Mouse (Mus musculus): ENCODE measurements around the gene Slc26a10. TPM values are rescaled to one million over a fixed set of nuclear protein-coding genes. Genes with fewer than 3 reads are reported as not detected.
"Not testable (repeated sequence)": the region's sequence is repeated elsewhere in the genome, so short reads cannot be mapped to it uniquely, and the experiment has no call there.

Gene Slc26a10
- polyA plus RNA-seq, 1 experiment from 2014 or later = 2.1 TPM

DNA sequence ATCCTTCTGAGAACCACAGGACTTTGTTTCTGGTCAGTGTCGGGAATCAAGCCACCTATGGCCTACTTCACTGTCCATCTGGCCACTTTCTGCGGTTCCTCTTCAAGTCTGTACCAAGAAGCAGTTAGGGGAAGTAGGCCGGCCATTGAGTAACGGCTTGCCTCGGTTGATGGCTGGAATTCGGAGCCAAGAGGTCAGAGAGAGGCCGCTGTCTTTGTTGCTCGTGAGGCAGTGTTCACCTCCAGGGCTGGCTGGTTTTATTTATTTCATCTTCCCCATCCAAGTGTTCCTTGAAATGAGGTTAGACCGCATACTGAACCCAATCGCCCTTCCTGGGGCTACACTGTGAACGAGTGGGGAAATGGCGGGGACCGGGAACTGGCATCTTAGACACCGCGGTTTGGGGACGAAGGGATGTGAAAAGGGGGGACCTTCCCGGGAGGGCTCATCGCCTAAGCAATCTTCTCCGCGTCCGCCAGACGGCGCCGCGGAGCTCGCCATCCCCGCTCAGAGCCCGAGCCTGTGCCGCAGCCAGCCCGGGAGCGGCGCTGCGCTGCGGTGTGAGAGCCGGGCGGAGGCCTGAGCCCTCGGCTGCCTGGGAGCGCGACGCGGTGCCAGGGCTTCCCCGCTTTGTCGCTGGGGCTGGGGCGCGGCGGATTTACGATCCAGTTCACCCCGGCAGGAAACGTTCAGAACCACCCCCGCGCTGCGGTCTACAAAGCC lies 15.7 kb downstream of the Slc26a10 start, which contains the start of gene B4galnt1:
TSS of gene B4galnt1 (plus strand) at position 595 of the 723 bp plus-strand sequence.
- peak within 1 kb of the TSS; percentile 84 for H3K27ac ChIP-seq (replicated peaks)
- H3K4me1 ChIP-seq = peaks cover 36% of the 10 kb centered on the region
- 2% methylated on average over 52 of the region's 52 CpGs for WGBS
- H3K9me3 ChIP-seq = no peaks in the 10 kb centered on the region
- H3K4me3 ChIP-seq = peak within 1 kb of the TSS; percentile 72
- H3K27me3 ChIP-seq (replicated peaks; ENCODE audit: low read depth, poor library complexity, severe bottlenecking) = peaks cover 72% of the 10 kb centered on the region
- DNase-seq (ENCODE audit: low spot score) = peak; percentile 89
- H3K36me3 ChIP-seq (replicated peaks) = no peaks in the 10 kb centered on the region

DNA sequence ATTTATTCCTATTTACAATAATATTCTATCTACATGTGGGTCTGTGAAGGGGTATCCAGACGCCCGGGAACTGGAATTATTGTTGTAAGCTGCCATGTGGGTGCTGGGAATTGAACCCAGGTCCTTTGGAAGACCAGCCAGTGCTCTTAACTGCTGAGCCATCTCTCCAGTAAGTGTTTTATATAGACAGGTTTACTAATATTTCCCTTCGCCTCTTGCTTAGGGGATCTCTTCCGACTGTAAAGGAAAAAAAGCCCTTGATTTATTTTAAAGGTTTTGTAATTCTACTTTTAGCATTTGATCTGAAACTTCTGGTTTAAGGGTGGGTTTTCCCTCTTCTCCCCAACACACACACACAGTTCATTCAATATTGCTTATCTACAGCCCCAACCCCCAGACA lies 16.3 kb downstream of the Slc26a10 start:
- WGBS = 92% methylated on average over 4 of the region's 4 CpGs
- Histone ChIP-seq H3K36me3 (replicated peaks) (no peaks in the 10 kb centered on the region), H3K4me3 (peak overlapping the region; percentile 72; the same call in 1 of the 2 replicates), H3K27me3 (replicated peaks; ENCODE audit: low read depth, poor library complexity, severe bottlenecking) (peaks cover 66% of the 10 kb centered on the region), H3K4me1 (peaks cover 33% of the 10 kb centered on the region), H3K9me3 (no peaks in the 10 kb centered on the region), H3K27ac (replicated peaks) (no peak overlapping the region)
- DNase-seq (ENCODE audit: low spot score) = no peak

DNA sequence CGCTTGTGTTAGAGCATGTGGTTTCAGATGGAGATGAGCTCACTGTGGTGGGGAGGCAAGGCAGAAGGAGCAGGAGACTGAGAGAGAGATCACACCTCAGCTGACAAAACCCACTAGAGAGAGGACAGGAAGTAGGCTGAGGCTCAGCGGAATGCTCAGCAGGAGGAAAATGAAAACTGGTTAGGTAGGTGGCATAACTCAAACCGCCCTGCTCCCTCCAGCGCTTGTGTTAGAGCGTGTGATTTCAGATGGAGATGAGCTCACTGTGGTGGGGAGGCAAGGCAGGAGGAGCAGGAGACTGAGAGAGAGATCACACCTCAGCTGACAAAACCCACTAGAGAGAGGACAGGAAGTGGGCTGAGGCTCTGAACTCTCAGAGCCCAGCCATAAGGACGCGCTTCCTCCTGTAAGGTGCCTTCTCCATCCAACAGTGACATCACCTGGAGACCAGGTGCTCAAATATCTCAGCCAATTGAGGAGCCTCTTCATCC lies 17.6 kb downstream of the Slc26a10 start:
- H3K4me3 ChIP-seq; H3K36me3 ChIP-seq (replicated peaks); DNase-seq (ENCODE audit: low spot score); H3K9me3 ChIP-seq; H3K27ac ChIP-seq (replicated peaks): not testable (repeated sequence)
- H3K27me3 ChIP-seq (replicated peaks; ENCODE audit: low read depth, poor library complexity, severe bottlenecking) = peaks cover 52% of the 10 kb centered on the region
- H3K4me1 ChIP-seq = peaks cover 31% of the 10 kb centered on the region
- 58% methylated on average over 7 of the region's 7 CpGs for WGBS

DNA sequence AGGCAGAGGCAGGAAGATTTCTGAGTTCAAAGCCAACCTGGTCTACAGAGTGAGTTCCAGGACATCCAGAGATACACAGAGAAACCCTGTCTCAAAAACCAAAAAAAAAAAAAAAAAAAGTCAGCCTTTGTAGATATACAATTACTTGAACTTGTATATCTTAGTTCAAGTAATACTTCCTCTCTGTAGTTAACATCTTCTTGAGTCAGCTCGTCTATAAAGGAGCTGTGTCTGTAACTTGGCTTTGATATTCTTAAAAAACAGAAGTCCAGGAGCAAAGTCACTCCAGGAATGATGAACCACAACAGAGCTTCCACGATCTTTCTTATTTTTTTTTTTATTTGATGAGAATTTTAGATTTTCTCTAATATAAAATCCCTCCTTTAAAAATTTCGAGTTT lies 19.7 kb downstream of the Slc26a10 start:
- Histone ChIP-seq H3K27ac (replicated peaks) (no peak overlapping the region), H3K4me1 (peaks cover 13% of the 10 kb centered on the region), H3K4me3 (no peak overlapping the region), H3K36me3 (replicated peaks) (no peaks in the 10 kb centered on the region), H3K9me3 (no peaks in the 10 kb centered on the region), H3K27me3 (replicated peaks; ENCODE audit: low read depth, poor library complexity, severe bottlenecking) (peaks cover 31% of the 10 kb centered on the region)
- WGBS = 76% methylated on average over 3 of the region's 3 CpGs
- DNase-seq (ENCODE audit: low spot score) = no peak

DNA sequence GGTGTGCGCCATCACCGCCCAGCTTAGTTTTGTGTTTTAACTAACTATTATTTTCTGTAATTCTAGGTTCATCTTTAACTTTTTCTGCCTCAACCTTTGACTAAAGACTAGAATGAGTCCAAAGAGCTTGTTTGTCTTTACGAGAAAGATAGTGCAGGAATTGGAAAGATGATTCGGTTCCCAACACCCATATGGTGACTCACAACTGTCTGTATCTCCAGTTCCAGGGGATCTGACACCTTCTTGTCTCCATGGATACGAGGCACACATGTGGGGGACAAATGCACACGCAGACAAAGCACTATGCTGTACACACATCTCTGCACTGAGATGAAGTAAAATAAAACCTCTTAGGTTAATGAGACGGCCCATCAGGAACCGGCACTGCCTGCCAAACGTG lies 20.4 kb downstream of the Slc26a10 start:
- Histone ChIP-seq H3K36me3 (replicated peaks) (no peaks in the 10 kb centered on the region), H3K4me3 (no peak overlapping the region), H3K27me3 (replicated peaks; ENCODE audit: low read depth, poor library complexity, severe bottlenecking) (peaks cover 25% of the 10 kb centered on the region), H3K9me3 (no peaks in the 10 kb centered on the region), H3K27ac (replicated peaks) (no peak overlapping the region), H3K4me1 (peaks cover 7% of the 10 kb centered on the region)
- 89% methylated on average over 9 of the region's 9 CpGs for WGBS
- no peak for DNase-seq (ENCODE audit: low spot score)

DNA sequence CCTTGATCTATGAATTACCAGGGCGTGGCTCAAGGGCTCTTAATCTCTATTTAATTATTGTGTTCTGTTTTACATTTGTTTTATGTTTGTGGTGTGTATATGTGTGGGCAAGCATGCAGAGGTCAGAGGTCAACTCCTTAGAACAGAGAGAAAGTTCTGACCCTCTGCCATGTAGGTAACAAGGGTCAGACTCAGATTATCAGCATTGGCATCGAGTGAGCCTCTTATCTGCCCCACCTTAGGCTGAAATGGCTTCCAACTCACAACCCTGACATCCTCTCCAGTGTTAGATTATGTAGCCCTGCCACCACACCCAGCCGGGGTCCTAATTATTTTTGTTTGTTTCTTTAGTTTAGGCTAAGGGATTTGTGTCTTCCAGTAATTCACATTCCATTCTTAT lies 22.0 kb downstream of the Slc26a10 start:
- Histone ChIP-seq H3K36me3 (replicated peaks) (no peaks in the 10 kb centered on the region), H3K4me1 (no peaks in the 10 kb centered on the region)
- 75% methylated on average over 3 of the region's 3 CpGs for WGBS

DNA sequence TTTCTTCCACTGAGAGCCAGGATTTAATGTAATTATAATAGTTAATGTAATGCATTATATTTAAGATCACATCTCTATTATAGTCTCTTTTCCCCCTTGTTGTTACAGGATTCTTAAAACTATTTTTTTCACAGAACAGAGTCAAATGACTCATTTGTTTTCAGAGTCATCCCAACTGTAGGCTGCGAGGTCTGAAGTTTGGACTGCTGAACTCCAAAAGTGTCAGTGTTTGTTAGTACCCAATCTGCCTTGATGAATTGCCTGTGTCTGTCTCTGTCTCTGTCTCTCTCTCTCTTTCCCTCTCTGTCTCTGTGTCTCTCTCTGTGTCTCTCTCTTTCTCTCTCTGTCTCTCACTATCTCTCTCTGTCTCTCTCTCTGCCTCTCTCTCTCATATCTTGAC lies 23.9 kb downstream of the Slc26a10 start:
- no peak overlapping the region for H3K4me3 ChIP-seq
- no peaks in the 10 kb centered on the region for H3K27me3 ChIP-seq (replicated peaks; ENCODE audit: low read depth, poor library complexity, severe bottlenecking)
- H3K36me3 ChIP-seq (replicated peaks) = no peaks in the 10 kb centered on the region
- H3K9me3 ChIP-seq = no peaks in the 10 kb centered on the region
- no peak for DNase-seq (ENCODE audit: low spot score)
- WGBS = 89% methylated on average over 1 of the region's 1 CpGs
- no peak overlapping the region for H3K27ac ChIP-seq (replicated peaks)
- no peaks in the 10 kb centered on the region for H3K4me1 ChIP-seq

More for the DNA sequence above, 22.0 kb downstream of the Slc26a10 start:
- H3K27ac ChIP-seq (replicated peaks) = no peak overlapping the region
- no peaks in the 10 kb centered on the region for H3K9me3 ChIP-seq
- no peak overlapping the region for H3K4me3 ChIP-seq
- peaks cover 9% of the 10 kb centered on the region for H3K27me3 ChIP-seq (replicated peaks; ENCODE audit: low read depth, poor library complexity, severe bottlenecking)
- no peak for DNase-seq (ENCODE audit: low spot score)

DNA sequence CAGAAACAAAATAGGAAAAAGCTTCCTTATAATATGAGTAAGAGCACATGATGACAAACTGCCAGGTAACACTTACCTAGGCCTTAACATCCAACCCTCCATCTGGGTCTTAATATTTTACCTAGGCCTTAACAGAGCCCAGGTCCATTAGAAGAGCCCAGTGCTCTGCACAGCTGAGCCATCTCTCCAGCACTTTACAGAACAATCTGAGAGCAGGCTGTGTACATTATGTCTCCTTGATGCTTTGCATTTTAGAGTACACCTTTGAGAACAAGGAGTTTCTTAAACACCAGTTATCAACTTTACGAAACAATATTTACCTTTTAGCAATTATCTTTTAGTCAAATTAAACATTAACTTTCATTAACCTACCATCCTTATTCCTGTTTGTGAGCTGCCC lies 24.4 kb downstream of the Slc26a10 start:
- no peak overlapping the region for H3K27ac ChIP-seq (replicated peaks)
- no peaks in the 10 kb centered on the region for H3K27me3 ChIP-seq (replicated peaks; ENCODE audit: low read depth, poor library complexity, severe bottlenecking)
- H3K36me3 ChIP-seq (replicated peaks) = no peaks in the 10 kb centered on the region
- no peak overlapping the region for H3K4me3 ChIP-seq
- no peak for DNase-seq (ENCODE audit: low spot score)
- H3K9me3 ChIP-seq = no peaks in the 10 kb centered on the region
- WGBS = 89% methylated on average over 1 of the region's 1 CpGs
- no peaks in the 10 kb centered on the region for H3K4me1 ChIP-seq

DNA sequence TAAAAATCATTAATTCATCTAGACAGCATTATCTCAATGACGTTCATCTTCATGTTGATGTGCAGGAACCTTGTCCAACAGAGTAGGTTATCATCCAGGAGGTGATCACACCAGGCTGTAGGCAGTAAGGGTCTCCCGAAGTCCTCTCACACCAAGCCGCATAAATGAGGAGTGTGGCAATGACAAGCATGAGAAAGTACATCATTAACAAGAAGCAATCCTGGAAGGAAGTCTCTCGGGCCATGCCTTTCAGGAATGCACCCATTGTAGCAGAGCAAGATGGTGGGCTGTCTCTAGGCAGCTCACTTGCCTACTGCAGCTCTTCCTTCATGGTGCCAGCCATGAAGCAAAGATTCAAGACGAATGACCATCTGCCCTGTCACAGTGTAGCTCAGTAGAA lies 25.8 kb downstream of the Slc26a10 start:
- 90% methylated on average over 5 of the region's 5 CpGs for WGBS
- Histone ChIP-seq H3K4me3 (no peak overlapping the region), H3K4me1 (no peaks in the 10 kb centered on the region), H3K9me3 (no peaks in the 10 kb centered on the region), H3K36me3 (replicated peaks) (no peaks in the 10 kb centered on the region), H3K27ac (replicated peaks) (no peak overlapping the region), H3K27me3 (replicated peaks; ENCODE audit: low read depth, poor library complexity, severe bottlenecking) (no peaks in the 10 kb centered on the region)
- no peak for DNase-seq (ENCODE audit: low spot score)

DNA sequence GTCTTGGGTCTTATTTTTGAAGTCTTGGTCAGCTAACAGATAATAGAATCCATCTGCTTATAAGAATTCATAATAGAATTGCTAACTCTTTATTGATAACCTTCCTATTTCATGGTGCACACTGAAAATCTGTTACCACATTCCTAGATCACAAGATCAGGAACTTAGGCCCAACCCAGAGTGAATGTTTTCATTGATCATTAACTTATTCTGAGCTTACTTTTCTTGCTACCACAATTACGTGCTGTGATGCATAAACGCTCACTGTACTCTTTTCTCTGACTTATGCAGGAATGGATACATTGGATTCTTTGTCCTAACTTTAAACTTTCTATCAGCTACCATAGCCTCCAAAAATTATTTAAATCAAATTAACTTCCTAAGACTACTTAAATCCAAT lies 26.2 kb downstream of the Slc26a10 start:
- no peak overlapping the region for H3K4me3 ChIP-seq
- no peaks in the 10 kb centered on the region for H3K9me3 ChIP-seq
- no peaks in the 10 kb centered on the region for H3K36me3 ChIP-seq (replicated peaks)
- H3K27ac ChIP-seq (replicated peaks) = no peak overlapping the region
- H3K27me3 ChIP-seq (replicated peaks; ENCODE audit: low read depth, poor library complexity, severe bottlenecking) = no peaks in the 10 kb centered on the region
- no peaks in the 10 kb centered on the region for H3K4me1 ChIP-seq
- 94% methylated on average over 2 of the region's 2 CpGs for WGBS
- no peak for DNase-seq (ENCODE audit: low spot score)

DNA sequence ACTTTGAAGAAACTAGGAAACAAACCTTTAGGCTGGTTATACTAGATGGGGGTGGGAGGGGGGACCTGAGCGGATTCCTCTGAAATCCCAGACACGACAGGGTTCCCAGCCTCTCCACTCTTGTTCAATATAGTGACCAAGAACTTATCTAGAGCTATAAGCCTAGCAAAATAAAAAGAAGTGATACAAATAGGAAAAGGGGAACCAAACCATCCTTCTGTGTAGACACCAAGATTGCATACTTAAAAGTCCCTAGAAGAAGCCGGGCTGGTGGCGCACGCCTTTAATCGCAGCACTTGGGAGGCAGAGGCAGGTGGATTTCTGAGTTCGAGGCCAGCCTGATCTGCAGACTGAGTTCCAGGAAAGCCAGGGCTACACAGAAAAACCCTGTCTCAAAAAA lies 27.1 kb downstream of the Slc26a10 start:
- no peak for DNase-seq (ENCODE audit: low spot score)
- H3K9me3 ChIP-seq = no peaks in the 10 kb centered on the region
- WGBS = 93% methylated on average over 7 of the region's 7 CpGs

DNA sequence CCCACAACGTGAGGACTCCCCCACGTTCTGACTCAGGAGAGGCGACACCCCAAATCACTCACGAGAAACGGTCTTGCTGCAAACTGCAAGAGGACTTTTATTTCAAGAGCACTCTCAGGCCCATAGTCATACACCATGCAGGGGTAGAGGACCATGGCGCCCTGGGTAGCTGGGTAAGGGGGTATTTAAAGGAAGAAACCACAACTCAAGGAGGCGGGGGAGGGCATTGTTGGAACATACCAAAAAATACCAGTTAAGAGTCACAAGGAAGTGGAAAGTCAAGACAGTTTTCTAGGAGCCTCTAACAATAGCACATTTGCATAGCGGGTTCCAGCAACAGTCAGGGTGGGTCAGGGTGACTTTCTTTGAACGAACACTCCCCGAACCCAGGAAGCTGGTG lies 27.9 kb downstream of the Slc26a10 start:
- DNase-seq (ENCODE audit: low spot score); H3K9me3 ChIP-seq; H3K4me3 ChIP-seq; H3K36me3 ChIP-seq (replicated peaks); H3K27me3 ChIP-seq (replicated peaks; ENCODE audit: low read depth, poor library complexity, severe bottlenecking); H3K4me1 ChIP-seq; H3K27ac ChIP-seq (replicated peaks): not testable (repeated sequence)
- 88% methylated on average over 10 of the region's 10 CpGs for WGBS

More for the DNA sequence above, 27.1 kb downstream of the Slc26a10 start:
- Histone ChIP-seq H3K4me1 (no peaks in the 10 kb centered on the region), H3K27me3 (replicated peaks; ENCODE audit: low read depth, poor library complexity, severe bottlenecking) (no peaks in the 10 kb centered on the region), H3K27ac (replicated peaks) (no peak overlapping the region), H3K4me3 (no peak overlapping the region), H3K36me3 (replicated peaks) (no peaks in the 10 kb centered on the region)

DNA sequence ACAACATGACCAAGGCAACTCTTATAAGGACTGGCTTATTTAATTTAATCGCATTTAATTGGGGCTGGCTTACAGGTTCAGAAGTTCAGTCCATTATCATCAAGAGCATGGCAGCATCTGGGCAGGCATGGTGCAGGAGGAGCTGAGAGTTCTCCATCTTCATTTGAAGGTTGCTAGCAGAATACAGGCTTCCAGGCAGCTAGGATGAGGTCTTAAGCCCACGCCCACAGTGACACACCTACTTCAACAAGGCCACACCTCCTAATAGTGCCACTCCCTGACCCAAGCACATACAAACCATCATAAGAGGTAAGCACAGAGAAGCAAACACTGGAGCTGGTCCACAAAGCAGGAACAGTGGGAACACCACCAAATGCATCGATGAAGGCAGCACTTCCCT lies 29.2 kb downstream of the Slc26a10 start:
- H3K27me3 ChIP-seq (replicated peaks; ENCODE audit: low read depth, poor library complexity, severe bottlenecking); H3K36me3 ChIP-seq (replicated peaks); H3K4me3 ChIP-seq; H3K9me3 ChIP-seq; H3K27ac ChIP-seq (replicated peaks); H3K4me1 ChIP-seq; DNase-seq (ENCODE audit: low spot score): not testable (repeated sequence)
- WGBS = 88% methylated on average over 3 of the region's 3 CpGs

All from embryonic facial prominence, embryonic 10.5 days (tissue).